Mouse (Mus musculus): ENCODE measurements around the gene Tnn. TPM values are rescaled to one million over a fixed set of nuclear protein-coding genes. Genes with fewer than 3 reads are reported as not detected.

Gene Tnn
- 0.05 TPM for polyA plus RNA-seq (2017; shearing (Covaris generic))

DNA sequence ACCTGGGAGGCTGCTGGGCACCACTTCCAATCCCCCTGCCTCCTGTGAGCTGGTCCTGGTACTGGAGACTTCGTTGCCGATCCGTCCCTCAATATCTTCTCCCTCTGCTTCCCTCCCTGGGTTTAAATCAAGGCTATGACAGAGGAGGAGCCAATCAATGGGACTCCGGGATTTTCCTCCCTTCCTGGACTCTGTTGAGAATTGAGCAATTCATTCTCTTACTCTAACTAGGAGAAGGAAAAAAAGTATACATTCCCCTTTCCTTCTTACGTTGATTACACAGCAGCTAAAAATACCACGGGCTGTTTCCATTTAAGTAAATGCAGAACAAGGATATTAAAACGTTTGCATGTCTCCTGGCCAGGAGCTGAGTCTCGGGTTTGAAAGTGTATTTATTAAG is at the start of gene Tnn:
Gene Tnn, minus strand, starts transcription at position 101 of the 400 bp plus-strand sequence.

GRCm38 (mm10) chr1:160194529-160195336 is 41.4 kb upstream of the Tnn start, which contains the start of gene Mrps14:
Gene Mrps14, plus strand, starts transcription at chr1:160195215.

GRCm38 (mm10) chr1:160044237-160045021 is 109.0 kb downstream of the Tnn start, which contains the start of gene 4930523C07Rik:
Gene 4930523C07Rik, plus strand, starts transcription at chr1:160044382.

Other genes starting within 250 kb of the Tnn start
- gene 4930523C07Rik, start 109.2 kb downstream of the Tnn start, polyA plus RNA-seq (2017; shearing (Covaris generic)), result 325 TPM
- 181 TPM for gene Mrps14, start 41.6 kb upstream of the Tnn start, polyA plus RNA-seq (2017; shearing (Covaris generic))
- 133 TPM for gene Cacybp, start 59.3 kb upstream of the Tnn start, polyA plus RNA-seq (2017; shearing (Covaris generic))